Mouse (Mus musculus): ENCODE results near the gene Itsn2.

- no peak for TF ChIP-seq CTCF (conservative IDR thresholded peaks at IDR 0.05; ENCODE audit: insufficient read depth, insufficient read length, low read depth, low read length)
- TF ChIP-seq POLR2A (IDR thresholded peaks at IDR 0.05; ENCODE audit: low read depth, low read length) = no peak
Observed at GRCm38 (mm10) chr12:4595055-4595454, 2.6 kb downstream of the Itsn2 start.

Data from kidney, adult 2 months (tissue).